Mouse (Mus musculus) erythroblast, adult 5-6 weeks (primary cell): ENCODE measurements around the gene Fcmr. TPM values are rescaled to one million over a fixed set of nuclear protein-coding genes. Genes with fewer than 3 reads are reported as not detected.

Experiments
- ATAC-seq: replicated peaks from 2 replicates; pipeline ENCODE4 v1.8.0; 2016; ENCODE audit warnings: moderate number of reproducible peaks, mild to moderate bottlenecking, moderate TSS enrichment, inconsistent platforms; ENCODE audit not compliant: poor library complexity, low FRiP score, severe bottlenecking
- total RNA-seq, 2 experiments: library from RNA; stranded (forward) in 1 of 2; stranded (reverse) in 1 of 2; fragments of 150-400 nt in 1 of 2; fragments of 200-764, 138-1000 nt in 1 of 2; gene quantifications; 2 replicates each; pipeline versions ENCODE4 v1.2.3 to v1.2.4; 2015 to 2017; ENCODE audit warnings: low replicate concordance in 2 of 2

The Fcmr gene
- total RNA-seq, 2 experiments from 2014 or later: not detected

DNA sequence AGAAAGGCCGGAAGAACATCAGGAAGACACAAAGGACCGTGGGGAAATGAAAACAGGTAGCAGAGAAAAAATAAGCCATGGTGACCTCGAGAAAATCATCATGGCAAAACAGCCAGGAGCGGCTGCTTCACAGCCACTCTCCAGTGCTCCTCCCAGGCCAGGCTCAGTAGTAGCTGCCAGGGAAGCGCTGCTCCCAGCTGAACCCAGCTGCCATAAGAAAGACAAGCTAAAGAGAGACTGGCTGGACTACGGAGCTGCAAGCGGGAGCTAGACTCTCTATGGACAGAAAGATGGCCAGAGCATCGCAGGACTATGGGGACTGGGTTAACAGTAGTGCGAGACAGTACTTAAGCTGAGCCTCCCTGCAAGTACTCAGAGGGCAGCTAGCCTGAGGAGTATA lies 10.7 kb upstream of the Fcmr start:
- no peak for ATAC-seq

DNA sequence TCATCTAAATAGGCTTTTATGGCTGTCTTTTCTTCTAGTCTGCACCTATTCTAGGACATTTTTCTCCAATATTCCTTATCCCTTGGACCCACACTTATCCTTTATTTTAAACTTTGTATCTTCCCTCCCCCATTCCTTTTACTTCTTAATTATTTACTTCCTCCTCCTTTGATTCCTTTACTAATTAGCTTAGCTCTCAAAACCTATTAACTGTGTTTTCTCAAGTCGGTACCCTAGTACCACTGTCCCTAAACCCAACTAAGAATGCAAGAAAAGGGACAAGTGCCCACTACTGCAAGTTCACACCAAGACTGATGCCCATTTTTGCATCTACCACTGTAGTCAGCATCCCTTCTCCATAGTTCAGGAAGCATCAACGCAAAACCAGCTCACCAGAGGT lies 9.7 kb upstream of the Fcmr start:
- ATAC-seq: no peak

DNA sequence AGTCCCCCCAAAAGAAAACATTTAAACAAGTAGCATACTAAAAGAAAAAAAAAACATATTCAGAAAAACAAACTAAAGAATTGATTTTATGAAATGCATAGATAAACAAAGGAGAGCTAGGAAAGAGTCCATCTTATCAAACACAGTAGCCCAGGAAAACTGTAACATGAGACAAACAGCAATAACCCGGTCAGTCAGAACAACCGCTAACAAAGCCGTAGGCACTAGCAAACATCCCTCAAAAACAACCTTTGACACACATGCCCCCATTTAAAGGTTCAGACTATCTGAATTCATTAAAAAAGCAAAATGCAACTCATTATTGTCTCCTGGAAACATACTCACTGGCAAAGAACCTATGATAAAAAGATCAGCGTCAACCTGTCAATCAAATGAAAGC lies 8.0 kb upstream of the Fcmr start:
- ATAC-seq: no peak

DNA sequence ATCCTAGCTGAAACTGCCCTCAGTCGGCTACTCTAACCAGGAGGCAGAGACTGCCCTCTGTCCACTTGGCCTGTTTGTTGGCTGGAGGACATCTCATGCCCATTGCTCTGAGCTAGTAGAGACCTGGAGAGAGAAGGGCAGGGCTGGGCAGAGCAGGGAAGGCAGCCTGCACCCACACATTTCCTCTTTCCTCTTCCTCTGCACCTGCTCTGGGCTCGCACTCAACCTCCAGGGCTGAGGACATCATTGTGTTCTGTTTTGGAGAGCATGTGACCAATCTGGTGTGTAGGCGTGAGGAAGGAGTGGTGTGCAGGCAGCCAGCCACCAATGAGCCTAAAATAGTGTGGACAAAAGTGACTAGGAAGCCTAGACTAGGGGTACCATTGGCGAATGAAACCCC lies 1.2 kb upstream of the Fcmr start:
- ATAC-seq: no peak

DNA sequence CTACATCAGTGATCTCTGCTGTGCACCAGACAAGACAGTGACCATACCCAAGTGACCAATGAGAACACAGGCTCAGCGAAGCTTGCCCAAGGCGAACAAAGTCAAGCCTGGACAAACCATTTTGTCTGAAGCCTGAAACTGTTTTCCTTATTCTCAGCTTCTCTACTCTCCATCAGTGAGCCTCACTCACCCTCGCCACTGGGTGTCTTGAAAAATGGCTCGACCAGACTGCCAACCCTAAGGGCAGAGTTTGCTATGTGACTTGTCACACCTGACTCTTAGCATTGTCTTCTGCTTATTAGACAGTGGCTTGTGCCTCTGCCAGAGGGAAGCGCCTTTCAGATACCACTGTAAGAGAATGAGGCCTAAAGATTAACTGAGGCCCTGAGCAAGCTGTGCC lies 728 bp upstream of the Fcmr start:
- no peak for ATAC-seq

DNA sequence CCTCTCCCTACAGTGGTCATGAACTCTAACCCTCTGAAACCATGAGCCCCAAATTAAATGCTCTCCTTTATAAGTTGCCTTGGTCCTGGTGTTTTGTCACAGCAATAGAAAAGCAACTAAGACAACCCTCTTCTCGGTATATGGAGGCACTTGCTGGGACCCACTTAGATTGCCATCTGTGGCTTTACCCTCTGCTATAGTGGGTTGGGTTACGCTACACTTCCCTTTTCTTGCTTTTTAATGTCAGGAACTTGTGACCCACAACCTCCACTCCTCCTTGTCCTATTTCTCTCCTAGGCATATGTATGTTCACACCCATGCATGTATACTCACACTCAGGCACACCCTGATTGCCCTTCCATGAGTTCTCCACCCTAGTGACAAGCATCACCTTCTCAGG lies 7.4 kb downstream of the Fcmr start:
- ATAC-seq: no peak

DNA sequence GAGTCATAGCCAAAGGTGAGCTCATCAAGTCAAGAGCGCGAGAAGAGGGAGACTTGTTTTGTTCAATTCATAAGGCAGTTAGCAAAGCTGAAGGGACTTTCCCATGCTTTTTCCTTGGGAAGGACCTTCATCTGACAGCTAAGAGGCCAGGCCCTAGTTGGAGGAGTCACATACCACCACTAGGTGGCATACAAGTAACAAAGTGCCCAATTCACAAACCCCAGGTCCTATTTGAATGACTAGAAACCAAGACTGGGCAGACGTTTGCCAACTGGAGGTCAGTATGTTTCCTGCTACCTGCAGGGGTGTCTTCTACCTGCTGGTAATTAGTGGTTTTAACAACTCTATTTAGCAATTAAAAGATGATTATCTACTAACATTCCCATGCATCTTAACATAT lies 9.7 kb downstream of the Fcmr start:
- no peak for ATAC-seq

DNA sequence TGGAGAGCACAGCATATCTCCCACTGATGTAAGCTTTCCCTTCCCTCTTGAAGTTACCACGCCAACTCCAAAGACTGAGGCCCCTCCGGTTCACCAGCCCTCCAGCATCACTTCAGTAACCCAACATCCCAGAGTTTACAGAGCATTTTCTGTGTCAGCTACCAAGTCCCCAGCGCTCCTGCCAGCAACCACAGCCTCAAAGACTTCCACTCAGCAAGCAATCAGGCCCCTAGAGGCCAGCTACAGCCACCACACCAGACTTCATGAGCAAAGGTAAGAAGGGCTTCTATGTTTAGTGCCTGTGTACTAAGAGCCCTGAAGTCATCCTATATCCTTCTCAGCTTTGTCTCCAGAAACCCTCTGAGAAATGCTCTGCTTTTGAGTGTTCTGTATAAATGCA lies 10.4 kb downstream of the Fcmr start:
- no peak for ATAC-seq

DNA sequence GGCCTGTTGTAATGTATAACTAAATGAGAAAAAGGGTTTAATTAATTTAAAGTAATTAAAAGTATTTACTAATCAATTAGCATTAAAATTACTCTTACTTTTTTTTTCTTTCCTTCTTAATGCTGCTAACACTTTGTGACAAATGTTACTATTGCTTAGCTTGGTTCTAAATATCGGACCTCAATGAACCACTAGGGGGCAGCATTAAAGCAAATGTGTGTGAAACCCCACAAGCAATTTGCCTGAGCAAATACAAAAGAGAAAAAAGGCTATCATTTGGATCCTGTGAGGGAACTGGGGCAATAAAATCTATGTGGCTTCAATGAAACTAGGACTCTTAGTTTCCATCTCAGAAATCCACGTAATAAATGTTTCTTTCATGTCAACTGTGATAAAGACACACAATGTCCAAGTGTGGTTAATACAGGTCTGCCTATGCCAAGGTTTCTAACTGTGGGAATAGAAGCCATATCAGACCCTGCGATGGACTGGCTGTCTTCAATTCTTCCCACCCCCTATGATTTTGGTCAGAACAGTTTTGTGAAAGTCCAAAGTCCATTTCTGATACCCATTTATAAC lies 11.6 kb downstream of the Fcmr start:
- ATAC-seq: no peak

DNA sequence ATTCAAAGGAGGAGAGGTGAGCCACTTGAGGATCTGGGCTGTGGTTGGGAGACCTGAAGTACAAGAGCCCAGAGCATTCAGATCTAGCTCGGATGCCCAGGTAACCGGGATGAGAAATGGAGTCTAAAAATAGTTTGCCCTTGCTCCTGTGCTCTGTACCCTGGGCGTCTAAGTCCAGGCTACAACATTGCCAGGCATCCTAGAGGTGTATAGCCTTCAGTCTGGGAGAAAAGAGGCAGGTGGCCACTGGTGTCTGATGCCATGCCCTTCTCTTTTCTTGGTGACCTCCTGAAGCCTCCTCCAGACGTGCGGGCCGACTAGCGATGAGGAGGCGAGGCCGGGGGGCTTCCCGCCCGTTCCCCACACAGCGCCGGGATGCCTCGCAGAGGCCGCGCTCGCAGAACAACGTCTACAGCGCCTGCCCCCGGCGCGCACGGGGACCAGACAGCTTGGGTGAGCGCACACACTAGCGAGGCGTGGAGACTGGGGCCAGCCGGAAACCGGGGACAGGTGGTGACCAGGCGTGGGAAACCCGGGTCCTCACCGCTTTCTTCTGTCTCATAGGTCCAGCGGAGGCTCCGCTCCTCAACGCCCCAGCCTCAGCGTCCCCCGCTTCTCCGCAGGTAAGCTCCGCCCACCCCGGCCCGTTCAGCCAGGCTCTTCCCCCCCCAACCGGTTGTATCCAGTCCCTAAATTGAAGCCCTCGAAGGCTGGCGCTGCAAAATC lies 12.6 kb downstream of the Fcmr start:
- no peak for ATAC-seq

DNA sequence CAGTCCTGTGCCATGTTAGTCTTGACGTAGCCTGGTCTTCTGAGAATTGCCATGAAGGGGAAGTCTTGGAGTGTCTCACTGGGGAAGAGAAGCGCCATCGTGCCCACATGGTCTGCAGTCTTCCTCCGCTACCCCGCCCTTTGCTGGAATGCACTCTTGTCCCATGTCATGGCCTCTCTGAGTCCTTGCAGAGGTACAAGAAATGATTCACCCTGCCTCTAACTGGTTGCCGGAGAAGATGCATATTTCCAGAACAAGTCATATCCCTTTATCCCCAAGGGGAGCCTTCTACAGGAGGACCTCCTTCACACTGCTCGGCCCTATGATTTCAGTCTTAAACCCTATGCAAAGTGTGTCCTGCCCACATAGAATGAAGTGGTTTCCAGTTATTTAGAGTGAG lies 14.5 kb downstream of the Fcmr start:
- ATAC-seq: no peak

DNA sequence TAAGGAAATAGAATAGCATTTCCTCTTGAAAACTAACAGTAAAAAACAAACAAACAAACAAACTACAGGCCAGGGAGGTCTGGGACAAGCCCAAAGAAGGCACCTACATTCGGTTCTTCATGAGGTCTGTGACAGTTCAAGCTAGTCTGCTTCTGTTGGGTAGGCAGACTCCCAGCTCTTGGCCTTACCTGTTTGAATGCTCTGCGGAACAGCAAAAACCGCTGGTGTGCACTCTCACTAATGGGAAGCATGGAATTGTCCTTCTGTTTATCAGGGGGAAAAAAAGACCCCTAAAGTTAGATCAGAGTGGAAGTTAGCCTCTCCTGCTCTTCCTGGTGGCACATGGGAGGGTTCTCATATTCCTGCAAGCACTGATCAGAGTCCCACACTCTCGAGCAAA lies 17.7 kb downstream of the Fcmr start:
- no peak for ATAC-seq

DNA sequence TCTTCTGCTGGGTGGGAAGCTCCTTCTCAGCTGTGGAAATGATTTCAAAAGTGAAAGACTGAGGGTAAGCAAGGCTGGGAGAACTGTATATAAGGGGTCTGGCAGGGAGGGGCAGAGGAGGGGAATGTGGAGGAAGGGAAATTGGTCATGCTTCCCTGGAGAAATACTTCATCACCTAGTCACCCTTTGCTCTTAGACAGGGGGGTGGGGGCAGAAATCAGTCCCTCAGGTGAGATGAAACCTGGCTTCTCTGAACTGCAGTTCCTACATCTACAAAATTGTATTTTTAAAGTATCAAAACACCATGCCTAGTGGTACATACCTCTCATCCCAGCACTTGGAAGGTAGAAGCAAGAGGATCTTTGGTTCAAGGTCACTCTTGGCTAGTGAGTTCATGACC lies 21.9 kb downstream of the Fcmr start, which contains the start of gene Il24:
Il24 (minus strand) TSS at position 101 of the 400 bp plus-strand sequence.
- no peak for ATAC-seq

DNA sequence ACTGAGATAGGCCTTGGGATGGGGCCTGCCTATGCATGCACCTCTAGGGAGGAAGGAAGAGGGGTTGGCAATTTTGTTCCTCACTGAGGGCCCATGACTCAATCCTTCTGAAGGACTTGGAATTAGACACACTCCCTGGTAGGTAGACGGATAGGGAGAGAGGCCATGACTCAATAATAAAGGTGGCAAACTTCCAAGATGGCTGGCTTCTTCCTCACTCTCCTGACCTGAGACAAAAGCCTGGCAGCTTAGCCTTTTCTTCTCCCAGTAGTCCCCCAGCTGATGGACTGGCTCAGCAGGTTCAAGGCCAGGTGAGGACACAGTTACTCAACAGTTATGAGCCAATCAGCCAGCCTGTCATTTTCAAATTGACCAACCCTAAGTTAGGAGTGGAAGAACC lies 27.0 kb downstream of the Fcmr start:
- no peak for ATAC-seq

DNA sequence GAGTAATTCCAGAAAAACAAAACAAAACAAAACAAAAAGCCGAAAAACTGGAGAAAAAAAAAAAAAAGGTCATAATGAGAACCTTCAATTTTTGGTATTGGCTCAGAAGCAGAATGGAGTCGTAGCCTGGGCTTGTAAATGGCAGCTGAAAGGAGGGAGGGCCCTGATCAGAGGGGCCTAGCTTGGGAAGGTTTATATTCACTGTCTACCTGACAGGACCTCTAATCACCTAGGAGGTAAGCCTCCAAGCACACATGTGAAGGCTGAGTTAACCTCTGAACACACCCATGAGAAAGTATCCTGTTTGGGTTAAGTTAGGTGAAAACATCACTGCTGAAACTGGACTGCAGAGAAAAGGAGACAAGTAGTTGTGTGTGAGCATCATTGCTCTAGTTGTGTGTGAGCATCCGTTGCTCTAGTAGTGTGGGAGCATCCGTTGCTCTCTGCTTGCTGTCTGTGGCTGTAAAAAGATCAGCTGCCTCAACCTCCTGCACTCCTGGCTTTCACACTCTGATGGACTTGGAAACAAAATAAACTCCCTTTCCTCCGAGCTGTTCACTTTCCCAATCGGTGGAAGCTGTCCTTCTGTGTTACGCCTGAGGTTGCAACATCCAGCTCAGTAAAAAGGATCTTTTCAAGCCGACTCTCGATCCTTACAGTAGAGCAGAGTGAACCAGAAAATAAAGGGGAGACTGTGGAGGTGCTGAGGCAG lies 28.0 kb downstream of the Fcmr start:
- ATAC-seq: no peak

DNA sequence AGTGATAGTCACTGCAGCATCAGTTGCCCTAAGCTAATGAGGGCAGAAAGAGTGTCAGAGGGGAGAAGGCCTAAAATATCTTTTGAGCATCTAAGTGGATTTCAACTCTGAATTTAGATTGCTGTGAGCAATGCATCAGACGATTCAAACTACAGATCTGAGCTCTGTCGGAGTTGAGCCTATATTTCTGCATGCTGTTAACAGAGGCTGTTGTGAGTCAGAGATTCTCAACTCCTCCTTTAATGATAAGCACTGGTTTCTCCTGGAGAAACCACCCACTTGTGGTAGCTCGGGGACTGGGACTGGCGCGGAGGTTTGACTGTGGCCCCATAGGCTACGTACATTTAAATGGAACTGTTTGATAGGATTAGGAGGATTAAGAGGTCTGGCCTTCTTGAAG lies 29.0 kb downstream of the Fcmr start:
- ATAC-seq: no peak

DNA sequence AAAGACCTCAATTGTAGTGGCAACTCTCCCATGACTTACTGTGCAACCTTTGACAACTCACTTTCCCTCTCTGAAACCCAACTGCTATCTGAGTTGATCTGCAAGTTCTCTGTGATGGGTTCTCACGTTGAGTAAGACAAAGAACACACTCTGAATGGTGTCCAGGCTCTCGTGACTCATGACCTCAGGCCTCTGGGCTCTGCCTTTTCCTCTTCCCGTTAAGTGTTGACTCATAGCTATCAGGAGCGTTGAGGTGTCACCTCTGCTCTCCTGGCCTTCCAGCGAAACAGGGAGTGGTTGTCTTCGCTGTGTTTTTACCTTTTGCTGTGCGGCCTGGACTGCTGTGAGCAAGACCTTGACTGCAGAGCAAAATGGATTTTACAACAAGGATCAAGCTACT lies 37.0 kb downstream of the Fcmr start:
- no peak for ATAC-seq

DNA sequence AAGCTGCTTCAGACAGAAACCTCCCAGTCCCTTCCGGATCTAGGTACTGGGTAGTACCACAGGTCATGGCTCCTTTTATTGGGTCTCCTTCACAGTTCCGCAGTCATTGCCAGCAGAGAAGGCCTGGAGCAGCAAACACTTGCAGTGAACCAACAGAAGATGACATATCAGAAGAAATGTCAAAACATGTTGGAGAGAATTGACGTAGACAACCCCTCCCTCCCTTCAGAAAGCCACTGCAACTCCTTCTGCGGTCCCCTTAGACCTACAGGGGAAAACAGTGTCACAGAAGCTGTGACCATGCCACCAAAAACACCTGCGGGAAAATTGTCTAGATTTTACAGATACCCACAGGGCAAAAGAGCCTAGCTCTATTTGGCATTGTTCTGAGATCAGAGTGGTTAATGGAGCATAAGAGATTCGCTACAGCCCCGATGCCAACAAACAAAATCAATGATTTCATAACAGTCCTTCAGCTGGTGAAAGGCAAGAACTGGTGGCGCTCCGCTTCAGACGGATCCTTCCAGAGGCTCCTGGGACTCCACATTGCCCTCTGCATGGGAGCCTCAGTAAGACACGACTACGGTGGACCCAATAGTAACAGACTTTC lies 46.0 kb downstream of the Fcmr start, which contains the start of gene Il20:
Il20 (minus strand) TSS at position 51 of the 610 bp plus-strand sequence.
- ATAC-seq: no peak

DNA sequence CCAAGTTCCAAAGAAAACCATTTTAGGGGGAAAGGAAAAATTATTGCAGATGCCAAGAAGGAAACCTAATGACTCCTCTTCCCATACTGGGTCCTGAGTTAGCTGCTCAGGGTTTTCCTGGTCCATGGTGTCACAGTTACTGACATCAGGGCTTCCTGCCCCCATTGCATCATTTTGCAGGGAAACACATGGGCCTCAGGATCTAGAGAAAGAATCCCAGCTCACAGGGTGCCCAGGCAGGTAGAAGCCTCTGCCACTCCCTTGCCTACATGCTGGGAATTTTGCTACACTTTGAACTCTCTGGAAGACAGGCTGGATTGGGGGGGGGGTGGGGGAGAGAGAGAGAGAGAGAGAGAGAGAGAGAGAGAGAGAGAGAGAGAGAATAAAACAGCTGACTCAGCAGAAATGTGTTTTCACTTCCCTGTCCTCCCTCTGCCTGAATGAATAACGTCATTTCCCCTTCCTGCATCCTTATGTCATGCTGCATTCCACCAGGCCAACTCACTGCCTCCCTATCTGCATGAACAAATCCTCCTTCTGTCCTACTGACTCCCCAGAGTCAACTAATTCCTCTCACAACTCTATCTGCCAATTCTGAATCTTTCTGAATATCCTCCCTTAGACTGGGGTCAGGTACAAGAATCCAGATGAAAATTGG lies 53.0 kb downstream of the Fcmr start:
- no peak for ATAC-seq

DNA sequence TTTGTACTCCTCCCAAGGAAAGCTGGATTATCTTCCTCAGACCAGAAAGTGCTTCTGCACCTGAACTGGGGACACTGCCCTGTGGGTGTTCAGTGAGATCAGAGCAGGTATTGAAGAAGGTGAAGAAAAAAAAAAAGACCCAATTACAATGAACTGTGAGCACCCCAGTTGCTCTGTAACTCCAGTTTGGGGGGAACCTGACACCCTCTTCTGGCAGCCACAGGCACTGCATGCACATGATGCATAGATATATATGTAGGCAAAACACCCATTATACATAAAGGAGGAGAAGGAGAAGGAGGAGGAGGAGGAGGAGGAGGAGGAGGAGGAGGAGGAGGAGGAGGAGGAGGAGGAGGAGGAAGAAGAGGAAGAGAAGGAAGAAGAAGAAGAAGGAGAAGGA lies 61.0 kb downstream of the Fcmr start:
- ATAC-seq: no peak; the same call in 1 of the 2 replicates
